Mouse (Mus musculus) cerebellum, postnatal 4 days (tissue): Measurements from ENCODE around the gene Ddc.

Experiments used
- DNase-seq, 2 experiments: peaks; one replicate each; pipeline ENCODE4 v3.0.0; 2022; ENCODE audit warnings: low spot score in 2 of 2, mixed read lengths in 1 of 2

The Ddc gene

DNA sequence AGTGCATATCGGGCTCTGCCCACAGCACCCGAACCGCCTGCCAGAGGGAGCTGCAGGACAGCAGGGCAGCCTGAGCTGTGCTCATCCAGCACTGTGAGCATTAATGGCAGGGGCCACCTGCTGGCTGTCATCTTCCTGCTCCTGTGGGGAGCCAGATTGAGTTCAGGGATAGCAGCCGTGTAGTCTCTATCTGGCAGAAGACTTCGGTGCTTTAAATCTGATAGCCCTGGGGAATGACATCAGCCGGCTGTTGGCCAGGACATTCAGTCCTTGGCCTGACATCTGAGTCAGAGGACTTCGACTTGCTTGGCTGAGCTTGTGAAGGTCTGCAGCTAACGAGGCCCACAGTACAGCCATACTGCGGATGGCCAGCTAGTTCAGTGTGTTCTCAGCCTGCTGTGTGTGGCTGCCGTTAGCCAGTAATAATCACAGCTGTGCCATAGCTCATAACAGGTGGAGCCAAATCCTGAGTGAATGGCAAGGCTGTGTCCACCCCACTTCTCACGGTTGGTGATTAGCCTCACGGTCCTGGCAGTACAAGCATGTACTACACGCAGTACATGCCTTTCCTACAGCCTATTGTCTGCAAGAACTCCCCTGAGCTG is 53.5 kb downstream of the Ddc start:
- peak in 1 of 2 experiments; percentile 68 for DNase-seq

DNA sequence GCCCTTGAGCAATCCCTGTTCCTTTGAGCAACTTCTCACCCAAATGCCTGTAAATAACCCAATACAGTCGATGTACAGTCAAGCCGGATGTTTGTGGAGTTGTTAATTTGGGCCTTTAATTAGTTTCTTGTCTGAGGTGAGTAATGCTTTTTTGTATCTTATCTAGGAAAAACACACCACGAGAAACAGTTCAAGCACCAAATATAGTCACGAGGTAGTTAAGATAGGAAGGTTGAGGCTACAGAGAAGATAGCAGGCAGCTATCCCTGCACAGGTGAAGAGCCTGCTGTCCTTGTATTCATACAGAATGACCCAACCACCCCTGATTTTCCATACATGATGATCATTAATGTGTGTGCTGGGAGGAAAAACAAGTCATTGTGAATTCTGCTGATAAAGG is 56.4 kb downstream of the Ddc start:
- DNase-seq, result no peak

DNA sequence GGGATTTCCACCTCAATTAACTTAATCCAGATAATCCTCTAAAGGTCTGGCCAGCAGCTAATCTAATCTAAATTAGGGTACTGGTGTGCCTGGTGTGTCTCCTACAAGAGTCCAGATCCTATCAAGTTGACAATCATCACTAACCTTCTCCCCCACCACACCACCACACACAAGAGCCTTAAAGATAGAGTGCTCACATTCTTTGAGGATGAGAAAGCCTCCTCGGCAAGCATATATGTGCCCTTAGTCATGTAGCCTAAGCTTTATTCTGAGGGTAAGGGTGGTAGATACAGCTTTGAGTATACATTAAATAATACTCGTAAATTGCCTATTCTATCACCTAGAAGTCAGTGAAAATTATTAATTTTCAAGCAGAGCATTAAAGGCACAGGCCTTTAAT is 57.2 kb downstream of the Ddc start:
- DNase-seq, result no peak

DNA sequence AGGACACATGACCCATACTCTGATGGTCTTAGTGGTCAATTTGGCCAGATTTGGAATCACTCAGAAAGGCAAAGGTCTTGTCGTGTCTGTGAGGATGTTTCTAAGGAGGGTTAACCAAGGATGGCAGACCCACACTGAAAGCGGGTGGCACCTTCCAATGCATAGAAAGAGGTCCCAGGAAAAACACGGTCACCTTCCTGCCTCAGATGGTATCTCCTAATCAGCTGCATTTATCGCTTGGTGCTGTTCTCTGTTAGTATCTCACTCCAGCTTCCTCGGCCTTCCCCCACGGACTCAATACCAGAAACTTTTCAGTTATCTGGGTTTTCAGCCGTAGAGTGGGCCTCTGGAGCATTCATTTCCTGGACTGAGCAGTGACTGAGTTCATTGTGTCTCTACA is 58.1 kb downstream of the Ddc start:
- DNase-seq, result no peak

DNA sequence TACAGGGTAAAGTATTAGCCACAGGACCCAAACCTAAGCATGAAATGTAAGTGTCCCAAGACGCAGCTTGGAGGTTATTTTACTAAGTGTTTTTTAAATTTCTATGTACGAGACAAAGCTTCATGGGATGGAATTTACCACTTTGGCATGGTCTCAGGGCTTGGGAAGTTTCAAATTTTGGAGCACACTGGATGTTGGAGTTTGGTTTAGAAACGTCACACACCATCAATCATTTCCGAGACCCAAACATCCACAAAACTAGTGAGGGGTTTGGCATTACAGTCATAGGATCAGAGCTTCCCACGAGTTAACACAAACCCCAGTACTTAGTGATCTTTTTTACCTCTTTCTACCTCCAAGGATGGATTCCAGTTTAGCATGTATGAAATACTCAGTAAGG is 60.6 kb downstream of the Ddc start:
- no peak for DNase-seq

DNA sequence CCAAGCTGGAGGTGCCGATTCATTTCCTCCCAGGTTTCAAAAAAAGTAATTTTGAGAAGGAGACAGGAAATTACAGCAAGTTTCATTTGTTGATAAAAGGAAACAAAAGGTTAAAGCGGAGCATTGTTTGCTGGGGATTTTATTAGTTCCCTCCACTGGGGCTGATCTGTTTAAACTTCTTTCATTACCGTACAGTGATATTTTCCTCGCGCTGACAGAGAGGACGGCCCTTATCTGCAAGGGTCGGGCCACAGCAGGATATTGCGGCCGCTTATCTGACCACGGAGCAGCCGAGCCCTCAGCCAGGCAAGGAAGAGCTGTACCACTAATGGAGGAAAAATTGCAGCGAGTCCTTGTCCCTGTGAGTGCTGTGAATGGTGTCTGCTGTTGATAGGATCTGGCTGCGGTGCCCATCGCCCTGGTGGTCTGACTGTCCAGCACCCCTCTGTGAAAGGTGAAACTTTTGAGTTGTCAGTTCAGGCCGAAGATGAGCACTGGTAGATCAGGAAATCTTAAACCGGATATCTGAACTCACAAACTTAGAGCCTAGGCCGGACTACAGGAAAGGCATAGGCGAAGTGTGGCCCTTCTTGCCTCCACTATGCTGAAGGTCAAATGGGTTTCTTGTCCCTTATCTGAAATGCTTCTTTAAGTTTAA is 61.1 kb downstream of the Ddc start:
- no peak for DNase-seq

DNA sequence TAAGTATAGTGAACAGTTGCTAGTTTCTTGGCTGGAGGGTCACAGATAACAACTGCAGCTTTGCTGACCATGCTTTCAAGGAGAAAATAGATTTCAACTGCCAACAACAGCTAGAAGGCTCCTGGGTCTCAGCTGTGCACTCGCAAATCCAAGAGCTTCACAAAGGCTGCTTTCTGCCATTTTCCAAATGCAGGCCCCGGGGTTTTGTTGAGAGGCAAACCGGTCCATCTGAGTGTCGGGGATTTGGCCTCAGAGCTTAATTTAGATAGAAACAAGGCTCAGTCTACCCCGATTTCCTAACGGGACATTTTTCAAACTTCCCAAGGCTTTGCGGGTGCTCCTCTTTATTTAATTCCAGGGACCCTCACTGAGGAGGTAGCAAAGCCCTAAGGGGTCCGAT is 61.7 kb downstream of the Ddc start:
- no peak for DNase-seq

DNA sequence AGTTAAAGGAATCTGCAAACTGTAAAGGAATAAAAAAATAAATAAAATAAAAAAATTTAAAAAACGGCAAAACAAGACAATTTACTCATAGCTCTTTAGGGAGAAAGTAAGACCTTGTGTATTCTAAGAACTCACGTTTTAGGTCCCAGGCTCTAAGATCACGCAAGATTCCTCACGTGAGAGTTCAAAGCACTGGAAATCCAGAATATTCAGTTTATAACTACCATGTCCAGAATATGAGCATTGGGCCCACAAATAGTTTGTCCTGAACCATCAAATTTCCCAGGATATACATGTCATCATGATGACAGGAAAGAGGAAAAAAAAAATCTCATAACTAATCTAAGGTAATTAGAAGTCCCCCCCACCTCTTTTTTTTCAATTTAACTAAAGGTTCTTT is 62.2 kb downstream of the Ddc start:
- DNase-seq, result no peak

DNA sequence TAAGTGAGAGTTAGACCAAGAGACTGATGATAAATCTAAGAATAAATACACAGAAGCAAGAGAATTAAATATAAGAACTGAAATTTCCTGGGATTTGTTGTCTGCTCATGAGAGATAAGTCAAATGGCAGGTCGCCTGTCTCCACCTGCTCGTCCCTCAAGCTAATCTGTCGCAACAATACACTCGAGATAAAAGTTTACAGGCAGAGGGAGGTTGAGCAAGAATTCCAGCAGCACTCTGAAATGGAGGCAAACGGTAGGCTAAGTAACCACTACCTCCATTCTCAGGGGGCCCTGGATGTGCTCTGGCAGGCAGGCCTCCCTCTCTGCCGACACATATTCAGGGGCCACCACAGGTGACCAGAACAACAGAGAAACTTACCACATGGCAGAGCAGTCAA is 62.6 kb downstream of the Ddc start:
- no peak for DNase-seq

DNA sequence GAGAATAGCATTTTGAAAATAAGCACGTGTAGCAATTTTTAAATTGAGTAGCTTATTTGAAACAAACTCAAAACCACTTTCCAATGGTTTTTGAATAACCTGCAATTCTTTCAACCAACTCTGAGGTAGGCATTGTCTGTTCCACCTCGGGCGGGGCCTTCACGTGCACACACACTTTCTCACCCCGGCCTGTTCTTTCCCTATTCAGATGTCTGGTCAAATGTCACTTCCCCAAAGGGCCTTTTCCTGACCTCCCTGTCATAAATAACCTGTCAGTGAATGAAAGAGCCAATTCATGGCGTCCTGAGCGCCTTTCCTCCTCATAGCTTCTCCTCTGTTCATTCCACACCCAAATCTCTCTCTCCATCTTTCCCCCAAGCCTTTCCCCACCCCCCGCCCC is 64.8 kb downstream of the Ddc start:
- DNase-seq, result no peak

DNA sequence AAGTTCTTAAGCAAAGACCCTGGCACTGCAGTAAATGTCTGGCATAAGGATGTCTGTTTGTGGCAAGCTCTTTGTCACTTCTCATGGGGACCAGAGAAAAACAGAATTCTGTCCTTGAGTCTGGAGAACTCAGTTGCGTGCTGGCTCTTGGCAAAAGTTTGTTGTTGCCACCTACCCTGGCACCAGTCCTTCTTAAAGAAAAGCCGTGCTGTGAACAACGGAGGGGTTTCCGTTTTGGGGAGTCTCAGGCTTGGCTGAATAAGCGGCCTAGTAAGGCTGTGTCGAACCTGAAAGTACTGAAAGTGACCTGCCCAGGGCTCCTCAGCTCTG is 65.2 kb downstream of the Ddc start:
- no peak for DNase-seq

DNA sequence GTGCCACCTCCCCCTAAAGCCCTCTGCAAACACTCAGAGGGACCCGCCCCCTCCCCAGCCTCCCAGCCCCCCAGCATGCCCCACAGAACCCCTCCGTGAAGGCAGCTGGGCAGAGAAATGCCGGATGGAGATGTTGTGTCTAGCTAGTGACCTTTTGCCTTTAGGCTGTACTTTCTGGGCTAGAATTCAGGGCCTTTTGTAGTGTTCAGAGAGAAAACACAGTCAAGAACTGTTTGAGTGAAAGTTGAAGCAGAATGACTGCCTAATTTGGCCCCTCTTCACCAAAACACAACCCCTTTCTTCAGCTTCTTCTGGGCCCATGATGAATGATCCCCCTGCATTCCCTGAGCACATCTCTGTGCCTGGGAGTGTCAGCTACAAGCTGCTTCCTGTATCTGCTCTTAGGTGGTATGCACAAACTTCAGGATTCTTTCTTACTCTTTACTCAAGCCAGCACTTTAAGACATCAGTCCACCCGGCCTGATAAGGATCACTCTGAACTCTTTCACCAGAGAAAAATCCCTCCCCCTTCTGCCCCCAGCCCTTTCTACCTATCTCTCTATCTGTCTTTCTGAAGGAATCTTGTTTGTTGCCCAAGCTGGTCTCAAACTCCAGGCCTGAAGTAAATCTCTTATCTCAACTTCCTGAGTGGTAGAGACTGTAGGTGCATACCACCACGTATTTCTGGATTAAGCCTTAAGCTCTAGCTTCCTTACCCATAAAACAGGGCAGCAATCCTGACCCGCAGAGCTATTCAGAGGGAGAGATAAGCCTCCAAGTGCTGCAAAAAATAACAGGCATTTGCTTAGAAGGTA is 65.8 kb downstream of the Ddc start:
- DNase-seq, result no peak

DNA sequence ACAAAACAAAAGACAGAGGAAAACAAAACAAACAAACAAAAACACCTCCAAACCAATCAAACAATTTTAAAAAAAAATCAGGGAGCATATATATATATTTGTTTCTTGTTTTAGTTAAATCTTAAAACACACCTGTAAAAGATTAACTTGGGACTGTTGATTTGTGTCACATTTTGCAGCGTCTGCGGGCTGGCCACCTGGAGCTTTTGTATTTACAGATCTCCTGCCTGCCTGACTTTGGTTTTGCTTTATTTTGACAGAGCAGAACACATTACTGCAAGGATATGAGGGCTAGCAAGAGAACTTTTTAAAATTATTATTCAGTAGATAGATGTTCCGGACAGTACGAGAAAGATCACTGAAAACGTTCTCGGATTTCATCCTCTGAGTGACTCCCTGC is 66.4 kb downstream of the Ddc start:
- DNase-seq, result no peak

DNA sequence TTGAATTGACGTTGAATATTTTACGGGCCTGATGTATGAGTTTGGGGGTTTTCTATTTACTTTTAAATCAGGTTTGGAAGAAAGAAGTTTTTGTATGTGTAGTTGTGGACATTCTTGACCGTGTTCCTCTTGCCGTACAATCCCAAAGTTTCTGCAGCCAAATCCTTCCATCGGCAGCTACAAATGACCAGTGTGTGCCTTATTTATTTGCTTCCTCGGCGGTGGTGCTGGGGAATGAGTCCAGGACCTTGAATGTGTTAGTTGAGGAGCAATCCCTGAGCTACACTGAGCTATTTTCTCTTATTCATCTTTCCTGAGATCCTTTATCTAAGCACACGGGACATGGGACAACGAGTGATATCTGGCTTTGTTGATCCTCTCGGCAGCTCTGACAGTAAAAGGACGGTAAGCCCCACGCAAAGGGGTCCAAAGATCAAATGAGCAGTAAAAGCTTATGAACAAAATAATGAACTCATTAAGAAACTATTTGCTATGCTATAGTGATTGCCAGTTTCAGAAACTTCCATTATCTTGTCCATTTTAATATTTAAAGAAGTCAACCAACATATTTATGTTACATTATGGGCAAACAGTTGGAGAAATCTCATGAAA is 67.0 kb downstream of the Ddc start:
- DNase-seq, result no peak

DNA sequence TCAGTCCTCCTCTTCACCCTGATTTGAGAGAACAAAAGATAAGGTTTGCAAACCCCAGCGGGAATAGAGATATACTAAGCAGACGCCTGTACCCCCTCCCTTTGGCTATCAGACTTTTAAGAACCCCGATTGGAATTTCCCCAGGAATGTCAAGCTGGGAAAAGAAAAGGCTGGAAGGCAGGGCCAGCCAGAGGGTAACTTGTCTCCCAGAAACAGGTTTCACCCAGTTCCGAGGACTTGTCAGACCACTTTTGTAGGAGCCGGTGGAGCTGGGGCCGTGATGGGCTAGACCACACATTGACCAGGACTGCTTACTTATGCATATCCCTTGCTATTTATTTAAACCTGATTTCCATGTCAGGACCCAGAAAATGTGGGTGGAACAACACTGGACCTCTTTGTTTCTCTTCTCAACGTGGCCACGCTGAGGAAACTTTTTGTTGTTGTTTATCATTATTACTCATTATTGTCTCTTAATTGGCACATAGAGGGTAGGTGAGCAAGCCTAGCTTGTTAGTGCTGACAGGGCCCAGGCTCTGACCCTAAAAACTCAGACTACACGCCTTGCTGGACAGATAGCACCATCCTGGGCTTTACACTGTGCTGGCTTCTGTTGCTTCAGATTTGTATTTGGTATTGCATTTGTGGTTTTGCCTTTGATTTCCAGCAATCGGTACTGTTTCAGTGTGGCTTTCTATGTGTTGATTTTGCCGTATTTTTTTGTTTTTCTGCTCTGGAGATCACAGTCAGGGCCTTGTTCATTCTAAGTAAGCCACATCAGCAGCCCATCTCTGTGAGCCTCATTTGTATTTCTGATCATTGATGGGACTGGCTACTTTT is 68.6 kb downstream of the Ddc start:
- no peak for DNase-seq

DNA sequence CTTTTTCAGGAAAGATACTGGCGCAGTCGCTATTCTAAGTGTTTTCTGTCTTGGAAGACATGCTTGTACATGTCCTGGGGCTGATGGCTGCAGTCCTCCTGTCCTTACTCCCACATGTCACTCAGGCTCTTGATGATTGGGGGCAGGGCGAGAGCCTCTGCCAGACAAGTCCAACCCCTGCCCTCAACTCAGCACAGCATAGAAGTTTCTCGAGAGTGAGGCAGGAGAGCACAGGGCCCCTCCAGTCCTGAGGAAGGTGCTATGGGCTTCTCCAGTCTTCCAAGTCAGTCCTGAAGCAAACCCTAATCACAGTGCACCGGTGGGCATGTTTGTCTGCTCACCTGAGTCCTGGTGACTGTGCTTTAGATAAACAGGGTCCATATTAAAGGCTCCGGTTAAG is 69.2 kb downstream of the Ddc start:
- no peak for DNase-seq

DNA sequence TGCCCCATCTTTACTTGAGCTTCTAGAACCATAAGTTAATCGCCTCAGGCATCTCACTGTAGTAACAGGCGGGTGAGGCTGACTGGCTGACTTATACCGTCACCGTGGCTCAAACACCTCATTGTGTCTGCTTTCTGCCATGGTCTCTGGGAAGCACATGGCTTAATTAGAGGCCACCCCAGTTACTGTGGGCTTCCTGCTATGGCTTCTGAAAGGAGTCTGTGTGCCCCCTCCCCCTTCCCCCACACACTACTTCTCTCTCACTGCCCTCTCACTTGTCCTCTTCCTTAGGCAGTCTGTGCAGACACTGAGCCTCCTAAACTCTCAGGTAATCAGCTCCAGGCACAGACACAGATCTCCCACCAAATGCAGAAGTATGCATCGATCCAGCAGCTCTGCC is 69.7 kb downstream of the Ddc start:
- no peak for DNase-seq

DNA sequence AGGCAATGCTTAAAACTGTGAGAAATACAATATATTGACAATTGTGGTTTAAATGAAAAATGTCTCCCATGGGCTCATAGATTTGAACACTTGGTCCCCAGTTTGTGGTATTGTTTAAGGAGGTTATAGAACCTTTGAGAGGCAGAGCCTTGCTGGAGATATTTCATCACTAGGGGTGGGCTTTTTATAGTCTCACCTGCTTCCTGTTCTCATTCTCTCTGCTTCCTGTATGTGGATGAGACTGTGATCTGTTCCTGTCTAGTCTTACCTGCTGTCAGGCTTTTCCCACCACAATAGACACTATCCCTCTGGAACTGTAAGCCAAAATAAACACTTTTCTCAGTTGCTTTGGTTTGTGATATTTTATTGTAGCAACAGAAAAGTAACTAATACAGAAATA is 71.5 kb downstream of the Ddc start:
- DNase-seq, result no peak

DNA sequence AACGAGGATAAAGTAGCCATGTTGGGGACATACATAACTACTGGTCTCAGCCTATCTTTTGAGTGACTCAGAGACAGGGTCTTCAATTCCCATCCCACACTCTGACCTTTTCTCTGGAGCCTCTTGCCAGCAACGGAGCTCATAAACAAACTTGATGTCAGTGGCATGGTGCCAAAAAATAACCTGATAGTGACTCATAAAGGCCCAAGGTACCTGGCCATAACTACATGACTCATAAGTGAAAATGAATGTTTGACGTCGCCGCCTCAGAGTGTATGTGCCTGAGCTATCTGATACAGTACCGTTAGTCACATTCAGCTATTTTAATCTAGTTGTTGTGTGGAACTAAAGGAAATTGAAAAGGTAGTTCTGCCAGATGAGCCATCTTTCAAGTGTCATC is 72.3 kb downstream of the Ddc start:
- no peak for DNase-seq

DNA sequence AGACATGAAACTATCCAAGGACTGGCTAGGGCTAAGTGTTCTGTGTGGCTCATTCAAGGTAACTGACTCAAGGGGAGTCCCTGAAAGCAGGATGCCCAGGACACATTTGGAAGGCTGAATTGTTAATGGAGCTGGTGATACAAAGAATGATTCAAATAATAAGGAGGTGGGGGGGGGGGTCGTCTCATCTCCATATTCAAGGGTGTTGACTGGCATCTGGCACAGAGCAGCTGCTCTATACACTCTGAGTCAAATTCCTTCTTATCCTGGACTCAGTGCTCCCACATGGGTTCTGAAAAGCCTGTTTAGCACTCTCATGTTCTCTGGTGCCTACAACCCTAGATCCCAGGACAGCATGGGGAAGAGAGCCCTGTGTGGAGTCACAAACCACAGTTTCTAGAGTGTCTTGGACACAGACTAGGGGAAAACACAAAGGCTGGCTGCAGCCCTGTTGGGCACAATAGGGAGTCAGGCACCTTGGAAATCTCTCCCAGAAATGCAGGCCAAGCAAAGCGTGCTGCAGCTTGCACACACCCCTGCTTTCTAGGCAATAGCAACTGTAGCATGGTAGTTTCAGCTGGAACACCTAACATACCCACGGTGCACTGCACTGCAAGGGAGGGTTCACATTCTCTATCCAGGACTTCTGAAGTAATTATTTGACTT is 72.8 kb downstream of the Ddc start:
- no peak for DNase-seq
